Mouse (Mus musculus): ENCODE data around the gene Sult1b1. TPM values are rescaled to one million over a fixed set of nuclear protein-coding genes. Genes with fewer than 3 reads are reported as not detected.
"Not testable (repeated sequence)": the region's sequence is repeated elsewhere in the genome, so short reads cannot be mapped to it uniquely, and the experiment has no call there.

The Sult1b1 gene
- total RNA-seq (2021) = not detected
- long read RNA-seq, experiment 1 = 0 reads
- long read RNA-seq, experiment 2 = 0 reads

GRCm38 (mm10) chr5:87538111-87538510, at the start of gene Sult1b1:
TSS of gene Sult1b1 (minus strand) at chr5:87538195.
- no peak for DNase-seq

- DNase-seq = no peak
Observed at GRCm38 (mm10) chr5:87580389-87580788, 42.4 kb upstream of the Sult1b1 start.

GRCm38 (mm10) chr5:87574174-87574573, 36.2 kb upstream of the Sult1b1 start:
- no peak for DNase-seq

GRCm38 (mm10) chr5:87573490-87573889, 35.5 kb upstream of the Sult1b1 start:
- DNase-seq = no peak

- no peak for DNase-seq
Observed at GRCm38 (mm10) chr5:87572781-87573180, 34.8 kb upstream of the Sult1b1 start.

- no peak for DNase-seq
Observed at GRCm38 (mm10) chr5:87568845-87569244, 30.9 kb upstream of the Sult1b1 start, which contains the start of gene Sult1d1. TSS of gene Sult1d1 (minus strand) at chr5:87569027.

- no peak for DNase-seq
Observed at GRCm38 (mm10) chr5:87567306-87567705, 29.3 kb upstream of the Sult1b1 start.

- DNase-seq = no peak
Observed at GRCm38 (mm10) chr5:87562966-87563365, 25.0 kb upstream of the Sult1b1 start.

- DNase-seq = no peak
Observed at GRCm38 (mm10) chr5:87562526-87562925, 24.5 kb upstream of the Sult1b1 start.

- DNase-seq = no peak
Observed at GRCm38 (mm10) chr5:87560145-87560544, 22.1 kb upstream of the Sult1b1 start.

GRCm38 (mm10) chr5:87550935-87551334, 12.9 kb upstream of the Sult1b1 start:
- DNase-seq = no peak

GRCm38 (mm10) chr5:87535994-87536644, 1.9 kb downstream of the Sult1b1 start:
- no peak for DNase-seq

- DNase-seq = no peak
Observed at GRCm38 (mm10) chr5:87532288-87532687, 5.7 kb downstream of the Sult1b1 start.

- not testable (repeated sequence) for DNase-seq
Observed at GRCm38 (mm10) chr5:87523561-87523960, 14.4 kb downstream of the Sult1b1 start.

- no peak for DNase-seq
Observed at GRCm38 (mm10) chr5:87505776-87506458, 32.1 kb downstream of the Sult1b1 start.

- no peak for DNase-seq
Observed at GRCm38 (mm10) chr5:87502687-87503086, 35.3 kb downstream of the Sult1b1 start.

GRCm38 (mm10) chr5:87499341-87499740, 38.7 kb downstream of the Sult1b1 start:
- DNase-seq = peak in 1 of 2 experiments; percentile 7

GRCm38 (mm10) chr5:87498936-87499335, 39.1 kb downstream of the Sult1b1 start:
- DNase-seq = peak; percentile 2 to 4

- DNase-seq = no peak
Observed at GRCm38 (mm10) chr5:87490771-87491170, 47.2 kb downstream of the Sult1b1 start, which contains the start of gene Ugt2a1. TSS of gene Ugt2a1 (minus strand) at chr5:87490871.

GRCm38 (mm10) chr5:87486706-87487105, 51.3 kb downstream of the Sult1b1 start, which contains the start of gene Gm43638:
TSS of gene Gm43638 (minus strand) at chr5:87486806.
- DNase-seq = not testable (repeated sequence)

- DNase-seq = no peak
Observed at GRCm38 (mm10) chr5:87482160-87482559, 55.8 kb downstream of the Sult1b1 start, which contains the start of gene Ugt2a2. TSS of gene Ugt2a2 (minus strand) at chr5:87482260.

Measured in heart, adult 18-20 months (tissue).